Mouse (Mus musculus) ES-E14 (cell line): Measurements from ENCODE around the gene Cacng2.

Source experiments
- CHD2 ChIP-seq: IDR thresholded peaks from 2 replicates; pipeline ENCODE4 v1.6.1; 2014; ENCODE audit warnings: mild to moderate bottlenecking, low read depth, low read length, inconsistent platforms
- ZC3H11A ChIP-seq: IDR thresholded peaks from 2 replicates; pipeline ENCODE4 v1.6.1; 2012; ENCODE audit warnings: low read depth, mild to moderate bottlenecking, inconsistent platforms, low read length, borderline replicate concordance
- ZNF384 ChIP-seq: IDR thresholded peaks from 2 replicates; pipeline ENCODE4 v1.6.1; 2012; ENCODE audit warnings: low read depth, low read length, inconsistent platforms

- TF ChIP-seq CHD2 (no peak), ZNF384 (no peak), ZC3H11A (no peak)
Measured at GRCm38 (mm10) chr15:78050682-78051081, 69.1 kb downstream of the Cacng2 start.
